Mouse (Mus musculus) thymus, postnatal 36 days (tissue): Measurements from ENCODE around the gene Gm2163.
"Not testable (repeated sequence)": the region's sequence is repeated elsewhere in the genome, so short reads cannot be mapped to it uniquely, and the experiment has no call there.

Experiments
- DNase-seq, 2 experiments: peaks; one replicate each; pipeline ENCODE4 v3.0.0; 2022; ENCODE audit warnings: mixed read lengths in 2 of 2

The Gm2163 gene

DNA sequence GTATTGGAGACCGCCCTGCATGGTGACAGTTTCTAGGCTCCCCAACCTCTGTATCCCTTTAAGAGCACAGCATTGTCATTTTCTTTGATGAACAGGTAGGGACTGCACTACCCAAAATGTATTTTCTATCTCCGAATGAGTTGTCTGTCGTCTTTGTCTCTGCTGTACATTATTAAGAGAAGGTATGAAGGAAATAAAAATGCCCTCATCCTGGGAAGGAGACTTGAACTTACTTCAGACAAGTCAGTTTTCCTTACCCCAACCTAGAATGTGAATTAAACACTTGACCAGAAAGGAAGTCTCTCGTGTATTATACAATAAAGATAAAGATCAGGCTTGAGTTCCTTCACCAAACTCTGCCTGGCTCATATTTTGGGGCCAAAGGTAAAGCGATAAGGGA, at the start of gene Gm2163:
Gene Gm2163, plus strand, starts transcription at position 301 of the 400 bp plus-strand sequence.
- DNase-seq = not testable (repeated sequence)

- not testable (repeated sequence) for DNase-seq
Observed at GRCm38 (mm10) chr4:42439078-42439477, 27.5 kb upstream of the Gm2163 start, which contains the start of gene Gm21586. TSS of gene Gm21586 (plus strand) at chr4:42439378.

- DNase-seq = not testable (repeated sequence)
Observed at GRCm38 (mm10) chr4:42528075-42528474, 61.5 kb downstream of the Gm2163 start, which contains the start of gene Fam205a2. TSS of gene Fam205a2 (minus strand) at chr4:42528175.

DNA sequence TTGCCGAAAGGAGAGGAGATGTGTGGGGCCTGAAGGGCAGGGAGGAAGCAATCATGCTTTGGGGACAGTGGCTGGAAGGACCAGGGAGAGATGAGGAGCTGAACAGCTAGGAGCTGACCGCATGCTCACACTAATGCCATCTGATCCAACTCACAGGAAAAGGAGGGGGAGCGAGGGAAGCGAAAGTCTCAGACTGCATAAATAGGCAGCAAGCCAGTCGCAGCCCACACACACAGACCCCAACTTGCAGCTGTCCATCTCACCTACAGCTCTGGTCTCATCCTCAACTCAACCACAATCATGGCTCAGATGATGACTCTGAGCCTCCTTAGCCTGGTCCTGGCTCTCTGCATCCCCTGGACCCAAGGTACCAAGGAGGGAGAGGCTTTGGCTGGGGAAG, 145.3 kb downstream of the Gm2163 start, which contains the start of gene Gm10591:
Gene Gm10591, plus strand, starts transcription at position 301 of the 400 bp plus-strand sequence.
- not testable (repeated sequence) for DNase-seq

- DNase-seq = not testable (repeated sequence)
Observed at GRCm38 (mm10) chr4:42629419-42629818, 162.9 kb downstream of the Gm2163 start, which contains the start of gene Gm2564. TSS of gene Gm2564 (plus strand) at chr4:42629719.
